ENCODE assay signal across 31 mouse cellular contexts in genomic region chr6:118830851-118831250, GRCm38 (mm10).
DNase-seq lines count a peak whose midpoint lies in the region; ATAC-seq lines count a peak whose summit lies in the region.
"Had no signal": no experiment of that assay in that cellular context is flagged by ENCODE, and none has a peak within 500 bp of the region (broad histone marks: within the 10 kb centered on the region; RNA-seq: fewer than 3 reads in every experiment).

No protein-coding gene starts in this region.

- no peaks in the 10 kb centered on the region for H3K36me3 ChIP-seq in heart, embryonic 13.5 days
- H3K36me3 ChIP-seq in liver, embryonic 11.5 days (ENCODE audit: control insufficient read depth, insufficient read depth, low read length) = no peaks in the 10 kb centered on the region
- H3K36me3 ChIP-seq in liver, embryonic 16.5 days (ENCODE audit: control insufficient read depth, insufficient read depth) = no peaks in the 10 kb centered on the region
- no peaks in the 10 kb centered on the region for H3K36me3 ChIP-seq in embryonic facial prominence, embryonic 10.5 days (replicated peaks)
- H3K36me3 ChIP-seq: forebrain, embryonic 12.5 days; G1E; heart, embryonic 10.5 days; hindbrain, embryonic 12.5 days; intestine, embryonic 15.5 days; limb, embryonic 12.5 days; midbrain, embryonic 12.5 days; neural tube, embryonic 12.5 days had no signal

- peaks cover 90% of the 10 kb centered on the region for H3K4me1 ChIP-seq in heart, embryonic 13.5 days
- peaks cover 26% of the 10 kb centered on the region for H3K4me1 ChIP-seq in liver, embryonic 11.5 days (replicated peaks; ENCODE audit: control insufficient read depth, insufficient read depth, low read length)
- peaks cover 14% of the 10 kb centered on the region for H3K4me1 ChIP-seq in liver, embryonic 16.5 days (ENCODE audit: control insufficient read depth, low read depth, low read length)
- H3K4me1 ChIP-seq in embryonic facial prominence, embryonic 10.5 days = peaks cover 14% of the 10 kb centered on the region

- 45% methylated on average over 5 of the region's 5 CpGs for WGBS in heart, embryonic 13.5 days
- WGBS in liver, embryonic 11.5 days = 49% methylated on average over 5 of the region's 5 CpGs
- WGBS in liver, embryonic 16.5 days (ENCODE audit: insufficient replicate concordance) = 26% methylated on average over 5 of the region's 5 CpGs
- 87% methylated on average over 5 of the region's 5 CpGs for WGBS in embryonic facial prominence, embryonic 10.5 days

- no peaks in the 10 kb centered on the region for H3K27me3 ChIP-seq in heart, embryonic 13.5 days (replicated peaks)
- no peaks in the 10 kb centered on the region; the same call in 1 of the 2 replicates for H3K27me3 ChIP-seq in liver, embryonic 11.5 days (replicated peaks; ENCODE audit: control insufficient read depth, insufficient read depth, low read length)
- H3K27me3 ChIP-seq in liver, embryonic 16.5 days (ENCODE audit: control insufficient read depth, insufficient read depth, low read depth, low read length) = no peaks in the 10 kb centered on the region
- H3K27me3 ChIP-seq in embryonic facial prominence, embryonic 10.5 days (replicated peaks; ENCODE audit: low read depth, poor library complexity, severe bottlenecking) = no peaks in the 10 kb centered on the region
- H3K27me3 ChIP-seq: forebrain, embryonic 12.5 days; hindbrain, embryonic 12.5 days; intestine, embryonic 15.5 days; limb, embryonic 12.5 days; midbrain, embryonic 12.5 days; neural tube, embryonic 12.5 days had no signal

- H3K4me2 ChIP-seq in heart, embryonic 13.5 days = no peak overlapping the region
- H3K4me2 ChIP-seq in liver, embryonic 11.5 days = peak overlapping the region; percentile 32; the same call in 1 of the 2 replicates
- peak overlapping the region; percentile 10 for H3K4me2 ChIP-seq in liver, embryonic 16.5 days (ENCODE audit: low read depth, low read length)
- H3K4me2 ChIP-seq: forebrain, embryonic 12.5 days; hindbrain, embryonic 12.5 days; intestine, embryonic 15.5 days; limb, embryonic 12.5 days; midbrain, embryonic 12.5 days; neural tube, embryonic 12.5 days had no signal

- no peak overlapping the region for H3K9ac ChIP-seq in heart, embryonic 13.5 days
- H3K9ac ChIP-seq in liver, embryonic 11.5 days (ENCODE audit: low read depth, low read length) = no peak overlapping the region
- H3K9ac ChIP-seq in liver, embryonic 16.5 days (ENCODE audit: low read depth, low read length) = no peak overlapping the region
- H3K9ac ChIP-seq: forebrain, embryonic 12.5 days; hindbrain, embryonic 12.5 days; intestine, embryonic 15.5 days; limb, embryonic 12.5 days; midbrain, embryonic 12.5 days; neural tube, embryonic 12.5 days had no signal

- no peak for ATAC-seq in heart, embryonic 13.5 days (ENCODE audit: extremely low read depth, insufficient number of reproducible peaks, low FRiP score, low TSS enrichment)
- ATAC-seq in liver, embryonic 11.5 days (replicated peaks; ENCODE audit: low FRiP score) = peak; percentile 79
- peak; percentile 78 for ATAC-seq in liver, embryonic 16.5 days (ENCODE audit: low read depth)
- ATAC-seq in megakaryocyte, adult 5-6 weeks (ENCODE audit: poor library complexity, severe bottlenecking) = no peak
- ATAC-seq: hindbrain, postnatal 0 days; intestine, embryonic 15.5 days had no signal

- no peak overlapping the region for H3K4me3 ChIP-seq in heart, embryonic 13.5 days
- H3K4me3 ChIP-seq in liver, embryonic 11.5 days (ENCODE audit: low read depth, low read length) = no peak overlapping the region
- H3K4me3 ChIP-seq in liver, embryonic 16.5 days (ENCODE audit: low read depth, low read length) = no peak overlapping the region
- no peak overlapping the region for H3K4me3 ChIP-seq in embryonic facial prominence, embryonic 10.5 days
- H3K4me3 ChIP-seq: erythroblast, embryonic 14.5 days; forebrain, embryonic 12.5 days; heart, embryonic 10.5 days; hindbrain, embryonic 12.5 days; intestine, embryonic 15.5 days; limb, embryonic 12.5 days; midbrain, embryonic 12.5 days; myocyte; neural tube, embryonic 12.5 days had no signal

- peak overlapping the region; percentile 28; the same call in 1 of the 2 replicates for H3K27ac ChIP-seq in heart, embryonic 13.5 days (replicated peaks)
- peak overlapping the region; percentile 22; the same call in 1 of the 2 replicates for H3K27ac ChIP-seq in liver, embryonic 11.5 days (ENCODE audit: low read depth, low read length)
- H3K27ac ChIP-seq in liver, embryonic 16.5 days (ENCODE audit: low read length) = no peak overlapping the region
- H3K27ac ChIP-seq in embryonic facial prominence, embryonic 10.5 days (replicated peaks) = no peak overlapping the region
- H3K27ac ChIP-seq: forebrain, embryonic 12.5 days; heart, embryonic 10.5 days; hindbrain, embryonic 12.5 days; hindbrain, postnatal 0 days; intestine, embryonic 15.5 days; limb, embryonic 12.5 days; midbrain, embryonic 12.5 days; neural tube, embryonic 12.5 days; stomach, postnatal 0 days had no signal

- DNase-seq in heart, adult 9 months (ENCODE audit: low spot score in 2 of 2) = no peak
- no peak for DNase-seq in liver, embryonic 11.5 days (ENCODE audit: low spot score)
- no peak for DNase-seq in embryonic facial prominence, embryonic 10.5 days (ENCODE audit: low spot score)
- no peak for DNase-seq in adrenal gland, adult 18-20 months (ENCODE audit: low spot score in 2 of 2)
- DNase-seq: cerebellum, adult 11 months; cerebellum, adult 9-10 months; gastrocnemius, postnatal 14 days; heart, postnatal 36 days; kidney, adult 9 months; kidney, postnatal 10 days; lung, adult 18-20 months; lung, postnatal 10 days; right cerebral cortex, adult 18-20 months; spleen, adult 18-20 months; thymus, adult 18-20 months; thymus, postnatal 25 days had no signal

- no peaks in the 10 kb centered on the region for H3K9me3 ChIP-seq in heart, embryonic 13.5 days
- no peaks in the 10 kb centered on the region for H3K9me3 ChIP-seq in liver, embryonic 11.5 days (ENCODE audit: control insufficient read depth, low read length)
- no peaks in the 10 kb centered on the region for H3K9me3 ChIP-seq in liver, embryonic 16.5 days (replicated peaks; ENCODE audit: control insufficient read depth, low read length)
- H3K9me3 ChIP-seq in embryonic facial prominence, embryonic 10.5 days = no peaks in the 10 kb centered on the region
- H3K9me3 ChIP-seq: forebrain, embryonic 12.5 days; heart, embryonic 10.5 days; hindbrain, embryonic 12.5 days; intestine, embryonic 15.5 days; limb, embryonic 12.5 days; midbrain, embryonic 12.5 days; neural tube, embryonic 12.5 days had no signal

Comparison
In these comparisons a context has a peak if more than half of its experiments do, and no peak if none do; other contexts are left out.
1. H3K27ac ChIP-seq: peak in heart, embryonic 13.5 days (single experiment) and liver, embryonic 11.5 days (single experiment); none in liver, embryonic 16.5 days (single experiment) and embryonic facial prominence, embryonic 10.5 days (single experiment).
2. ATAC-seq: peak in liver, embryonic 11.5 days (single experiment) and liver, embryonic 16.5 days (single experiment); none in heart, embryonic 13.5 days (single experiment) and megakaryocyte, adult 5-6 weeks (single experiment).